Mouse (Mus musculus): Measurements from ENCODE around the gene Cd163l1.

Gene Cd163l1

DNA sequence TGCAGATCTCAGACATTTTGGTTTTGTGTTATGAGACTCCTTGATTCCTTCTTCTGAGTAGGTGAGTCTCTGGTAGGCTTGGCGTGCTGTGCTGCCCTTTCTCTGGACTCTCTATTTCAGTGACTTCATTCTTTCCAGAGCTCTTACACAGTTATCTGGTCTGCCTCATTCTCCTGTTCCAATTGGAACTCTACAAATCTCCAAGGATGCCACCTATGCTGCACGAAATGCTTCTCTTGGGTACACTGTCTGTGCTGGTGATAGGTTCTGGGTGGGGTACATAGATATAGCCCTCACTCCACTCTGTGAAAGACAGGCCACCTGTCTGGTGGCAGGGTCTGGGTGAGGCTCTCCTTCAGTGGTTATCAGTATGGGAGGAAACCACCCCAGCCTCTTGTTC, at the start of gene Cd163l1:
Gene Cd163l1, plus strand, starts transcription at position 301 of the 400 bp plus-strand sequence.
- no peak for DNase-seq

DNA sequence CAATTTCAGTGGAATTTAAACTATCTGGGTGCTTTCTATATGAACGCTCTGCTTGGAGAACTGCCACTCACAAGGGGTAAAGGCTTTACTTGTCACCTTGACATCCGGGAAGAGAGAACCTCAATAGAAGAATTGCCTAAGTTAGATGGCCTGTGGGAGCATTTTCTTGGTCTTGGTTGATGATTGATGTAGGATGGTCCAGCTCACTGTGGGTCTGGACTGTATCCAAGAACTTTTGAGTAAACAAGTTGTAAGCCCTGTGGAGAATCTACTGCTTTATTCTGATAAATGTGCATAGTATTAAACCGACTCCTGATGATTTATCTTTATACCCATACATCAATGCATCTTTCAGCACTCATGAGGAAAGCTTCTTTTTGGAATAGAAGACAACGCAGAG, 48.7 kb upstream of the Cd163l1 start:
- DNase-seq: no peak

DNA sequence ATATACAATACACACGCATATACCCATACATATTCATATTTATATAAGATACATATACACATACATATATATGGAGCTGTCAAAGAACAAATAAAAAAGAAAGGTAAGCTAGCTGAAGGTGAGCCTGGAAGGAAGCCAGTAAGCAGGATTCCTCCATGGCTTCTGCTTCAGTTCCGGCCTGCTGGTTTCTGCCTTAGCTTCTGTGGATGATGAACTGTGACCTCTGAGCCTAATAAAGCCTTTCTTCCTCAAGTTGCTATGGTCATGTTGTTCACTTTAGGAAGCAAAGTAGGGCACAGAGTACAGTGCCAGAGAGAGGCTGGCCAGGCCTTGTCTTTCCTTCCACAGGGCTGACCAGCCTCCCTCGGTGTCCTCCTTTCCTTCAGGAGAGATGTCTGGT, 47.2 kb upstream of the Cd163l1 start:
- no peak for DNase-seq

DNA sequence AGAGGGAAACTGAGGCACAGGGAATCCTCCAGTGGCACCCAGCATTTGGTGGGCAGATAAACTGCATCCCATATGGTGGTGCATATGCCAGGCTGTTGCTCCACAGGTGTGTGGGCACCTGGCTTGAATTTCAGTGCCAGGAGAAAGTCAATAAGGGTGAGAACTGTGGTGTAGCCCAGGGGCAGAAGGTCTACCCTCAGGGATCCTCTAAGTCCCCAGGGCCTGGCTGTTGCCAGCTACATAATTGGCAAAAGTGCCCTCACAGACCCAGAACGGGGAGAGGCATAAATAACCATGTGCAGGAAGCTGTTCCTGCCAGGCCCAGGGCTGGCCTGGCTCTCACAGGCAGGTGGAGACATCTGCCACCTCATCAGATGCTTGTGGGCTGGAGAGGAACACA, 45.1 kb upstream of the Cd163l1 start, which contains the start of gene Olfr523:
Gene Olfr523, plus strand, starts transcription at position 282 of the 400 bp plus-strand sequence.
- no peak for DNase-seq

DNA sequence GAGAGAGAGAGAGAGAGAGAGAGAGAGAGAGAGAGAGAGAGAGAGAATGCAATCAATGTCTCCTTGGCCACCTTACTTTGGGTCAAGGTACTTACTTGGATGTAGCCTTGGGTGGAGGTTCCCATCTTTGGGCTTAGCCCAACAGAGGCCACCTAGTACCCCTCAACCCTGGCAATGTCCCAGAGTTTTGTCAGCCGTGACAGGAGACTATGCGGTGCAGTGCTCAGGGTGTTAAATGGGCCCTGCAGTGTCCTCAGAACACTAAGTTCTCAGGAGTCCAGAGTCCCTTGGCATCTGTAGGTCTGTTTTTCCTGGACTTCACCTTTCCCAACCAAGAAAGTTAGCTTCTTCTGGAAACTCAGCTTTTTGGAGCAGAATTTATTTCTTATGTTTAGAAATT, 38.9 kb upstream of the Cd163l1 start:
- no peak for DNase-seq

DNA sequence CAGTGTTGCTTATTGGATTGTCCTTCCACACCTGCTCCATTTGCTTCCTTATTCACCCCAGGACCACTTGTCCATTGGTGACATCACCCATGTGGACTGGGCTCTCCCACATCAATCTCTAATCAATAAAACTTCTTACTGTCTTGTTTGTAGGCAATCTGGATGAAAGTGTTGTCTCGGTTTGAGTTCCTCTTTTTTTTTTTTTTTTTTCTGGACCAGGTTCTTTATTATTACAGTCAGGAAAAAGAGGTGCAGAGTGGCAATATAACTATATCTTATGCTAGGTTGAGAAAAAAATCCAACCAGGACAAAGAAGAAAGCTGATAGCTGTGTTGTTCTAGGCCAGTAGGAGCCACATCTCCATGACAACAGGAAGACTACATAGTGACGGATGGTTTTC, 37.4 kb upstream of the Cd163l1 start:
- no peak for DNase-seq

DNA sequence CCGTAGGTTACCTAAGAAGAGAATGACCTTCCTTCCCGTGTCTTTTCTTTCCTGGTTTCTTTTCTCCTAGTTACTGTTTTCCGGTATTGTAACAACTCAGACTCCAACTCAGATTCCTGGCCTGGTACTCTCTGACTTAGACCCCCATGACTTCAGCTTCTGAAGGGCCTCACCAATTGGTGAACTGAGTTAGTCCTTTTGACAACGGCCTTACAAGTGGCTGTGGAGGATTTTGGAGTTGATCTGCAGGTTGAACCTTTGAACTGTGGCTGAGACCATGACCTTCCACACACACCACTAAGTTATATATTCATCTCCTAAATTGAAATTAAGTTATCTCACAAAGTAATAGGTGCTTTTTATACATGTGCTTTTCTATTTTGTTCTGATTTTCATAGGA, 33.9 kb upstream of the Cd163l1 start:
- DNase-seq: no peak

DNA sequence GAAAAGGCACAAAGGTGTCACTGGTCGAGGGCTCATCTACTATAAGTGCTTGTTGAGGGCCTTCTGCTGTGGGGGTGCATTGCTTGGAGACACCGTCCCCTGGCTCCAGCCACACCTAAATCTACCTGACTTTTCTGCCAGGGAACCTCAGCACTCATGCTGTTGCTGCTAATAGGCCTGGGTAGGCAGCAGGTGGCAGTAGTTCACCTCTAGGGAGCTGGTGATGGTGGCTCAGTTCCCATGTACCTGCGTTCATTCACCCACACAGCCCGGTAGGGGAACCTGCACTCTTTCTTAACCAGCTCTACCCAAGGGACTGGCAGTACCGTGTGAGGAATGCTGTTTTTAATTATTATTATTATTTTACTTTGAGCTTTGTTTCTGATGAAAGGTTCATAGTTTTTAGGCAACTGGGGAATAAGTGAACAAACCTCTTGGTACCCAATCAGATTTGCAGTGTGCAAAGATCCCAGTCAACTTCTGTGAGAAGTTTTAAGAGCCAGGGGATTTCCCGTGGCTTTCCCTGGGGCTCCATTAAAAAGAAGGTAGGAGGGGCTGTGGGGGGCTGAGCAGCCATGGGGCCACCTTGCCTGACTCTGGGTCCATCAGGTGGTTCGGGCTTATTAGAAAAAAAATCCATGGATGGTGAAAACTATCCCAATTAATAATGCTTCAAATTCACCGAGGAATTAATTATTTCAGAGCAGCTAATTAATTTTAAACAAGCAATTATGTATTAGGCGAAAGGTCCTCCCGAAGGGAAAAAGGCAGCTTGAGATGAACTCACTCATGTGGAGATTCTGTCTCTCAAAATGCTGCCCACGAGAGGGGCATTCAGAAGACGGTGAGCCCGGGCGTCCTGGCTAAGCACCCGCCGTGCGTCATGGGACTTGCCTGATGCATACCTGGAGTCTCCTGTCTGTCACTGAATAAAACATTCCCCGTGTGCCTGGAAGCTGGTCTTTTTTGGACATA, 31.1 kb upstream of the Cd163l1 start:
- no peak for DNase-seq

DNA sequence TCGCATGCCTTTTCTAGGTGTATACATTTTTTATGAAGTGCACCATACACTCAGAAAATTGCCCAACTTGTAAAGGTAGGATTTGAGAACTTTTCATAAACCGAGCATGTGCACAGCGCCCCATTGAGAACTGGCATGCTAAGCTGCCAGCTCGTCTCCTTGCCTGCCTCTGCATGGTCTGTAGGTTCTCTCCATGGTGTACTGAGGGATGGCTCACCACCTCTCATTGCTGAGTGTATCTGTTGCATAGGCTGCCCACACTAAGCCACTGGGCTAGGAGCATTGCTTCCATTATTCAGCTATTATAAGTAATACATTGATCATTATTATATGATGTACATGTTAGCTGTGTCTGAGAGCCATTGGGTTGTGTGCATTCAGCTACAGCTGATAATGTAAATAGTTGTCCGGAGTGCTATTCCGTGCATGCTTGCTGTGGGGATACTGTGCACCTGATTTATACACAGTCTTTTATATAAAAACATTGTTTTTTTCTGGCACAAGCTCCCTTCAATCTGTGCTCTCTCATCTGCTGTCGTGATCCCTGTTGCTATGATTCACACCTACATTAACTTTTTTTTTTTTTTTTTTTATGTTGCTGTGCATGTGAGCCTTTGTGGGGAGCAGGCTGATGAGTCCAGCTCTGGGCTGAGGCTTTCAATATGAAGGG, 30.2 kb upstream of the Cd163l1 start:
- DNase-seq: no peak

DNA sequence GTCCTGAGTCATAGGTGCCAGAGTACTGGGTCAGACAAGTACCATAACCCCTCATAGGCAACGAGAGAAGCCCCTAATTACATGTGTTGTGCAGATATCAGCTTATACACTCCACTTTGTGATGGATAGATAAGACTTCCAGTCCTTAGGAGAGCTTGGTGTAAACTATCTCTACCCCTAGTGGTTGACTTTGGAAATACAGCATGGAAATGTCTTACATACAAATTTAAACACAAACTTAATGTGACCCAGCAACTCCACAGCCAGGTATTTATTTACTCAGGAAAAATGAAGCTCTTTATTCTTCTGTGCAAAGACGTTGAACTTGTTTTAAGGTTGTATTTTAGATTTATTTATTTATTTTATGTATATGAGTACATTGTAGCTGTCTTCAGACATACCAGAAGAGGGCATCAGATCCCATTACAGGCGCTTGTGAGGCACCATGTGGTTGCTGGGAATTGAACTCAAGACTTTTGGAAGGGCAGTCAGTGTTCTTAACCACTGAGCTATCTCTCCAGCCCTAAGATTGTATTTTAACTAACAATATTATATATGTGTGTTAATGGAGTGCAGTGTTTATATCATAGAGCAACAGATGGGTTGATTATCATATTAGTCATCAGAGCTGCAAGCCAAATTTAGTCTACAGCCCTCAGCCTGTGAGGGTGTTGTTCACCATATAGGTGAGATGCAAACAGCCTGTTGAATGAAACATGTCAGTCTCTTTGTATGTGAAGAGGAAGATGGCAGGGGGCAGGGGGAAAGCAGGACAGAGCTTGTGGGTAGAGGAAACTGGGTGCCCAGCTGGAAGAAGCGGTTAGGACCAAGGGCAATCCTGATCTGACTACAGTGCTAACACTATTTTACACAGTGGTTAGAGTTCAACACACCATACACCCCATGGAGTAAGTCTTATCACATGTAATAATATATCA, 29.4 kb upstream of the Cd163l1 start:
- DNase-seq: peak; percentile 59

DNA sequence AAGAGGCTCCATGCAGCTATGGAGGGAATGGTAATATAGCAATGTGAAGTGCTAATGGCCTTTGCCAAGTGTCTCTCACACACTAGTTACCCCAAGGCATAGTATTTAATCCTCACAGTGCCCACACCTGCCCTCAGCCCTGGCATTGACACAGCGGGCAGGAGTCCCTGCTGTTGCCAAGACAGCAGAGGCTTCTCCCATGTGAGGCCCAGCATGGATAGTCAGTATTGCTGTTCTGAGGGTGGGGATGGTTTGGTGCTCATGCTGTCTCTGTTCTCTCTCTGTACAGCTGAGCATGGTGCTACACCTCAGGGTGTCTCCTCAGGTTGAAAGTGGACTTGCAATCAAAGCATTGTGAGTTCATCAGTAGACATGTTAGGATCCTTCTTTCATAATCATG, 27.6 kb upstream of the Cd163l1 start:
- no peak for DNase-seq

DNA sequence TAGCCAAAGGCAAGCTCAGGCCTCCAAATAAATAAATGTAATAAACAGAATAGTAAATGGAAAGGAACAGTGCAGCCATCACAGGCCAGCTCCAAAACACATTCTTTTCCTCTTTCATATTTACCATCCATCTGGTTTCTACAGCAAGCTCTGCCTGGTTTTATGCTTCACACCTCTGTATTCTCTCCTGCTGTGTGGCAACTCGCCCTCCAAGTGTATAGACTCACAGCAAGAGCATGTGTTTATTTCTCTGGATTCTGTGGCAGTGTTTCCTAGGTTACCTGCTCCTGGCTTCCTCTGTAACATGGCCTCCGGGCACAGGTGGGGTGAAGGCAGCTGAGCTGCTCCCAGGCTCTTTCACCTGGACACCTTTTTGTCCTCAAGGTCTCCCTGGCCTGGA, 25.6 kb upstream of the Cd163l1 start:
- no peak for DNase-seq

DNA sequence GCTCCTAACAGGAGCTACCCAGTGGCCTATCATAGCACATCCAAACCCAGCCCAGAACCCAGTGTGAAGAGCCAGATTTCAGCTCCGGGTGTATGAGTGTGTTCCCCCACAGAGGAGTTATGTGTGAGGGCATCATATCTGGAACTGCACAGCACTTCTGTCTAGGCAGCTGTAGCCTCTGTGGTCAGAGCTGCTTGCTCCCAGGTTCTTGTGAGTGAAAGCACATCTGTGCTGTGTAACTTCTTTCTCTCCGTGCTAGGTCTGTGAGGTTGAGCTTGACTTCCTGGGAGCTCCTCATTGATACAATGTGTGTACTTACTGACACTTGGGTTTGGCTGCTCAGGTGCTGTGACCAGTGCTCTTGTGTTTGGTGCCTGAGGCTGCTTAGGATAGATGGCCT, 25.2 kb upstream of the Cd163l1 start:
- no peak for DNase-seq

DNA sequence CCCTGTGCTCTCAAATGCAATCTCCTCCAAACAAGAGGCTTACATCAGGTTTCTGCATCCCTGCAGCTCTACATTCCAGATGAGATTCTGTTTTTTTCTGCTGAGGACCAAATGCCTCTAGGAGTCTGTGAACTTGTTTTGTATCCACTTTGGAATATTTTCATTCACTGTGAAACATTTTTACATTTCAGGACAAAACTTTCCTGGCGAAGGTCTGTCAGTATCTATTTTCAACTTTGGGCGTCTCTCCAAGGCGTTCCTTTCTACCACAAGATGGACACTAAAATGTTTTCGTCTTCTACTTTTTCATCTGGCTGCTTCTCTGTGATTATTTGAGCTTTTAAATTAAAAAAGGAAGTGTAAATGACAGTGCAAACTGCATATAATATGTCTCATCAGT, 24.0 kb upstream of the Cd163l1 start:
- no peak for DNase-seq

DNA sequence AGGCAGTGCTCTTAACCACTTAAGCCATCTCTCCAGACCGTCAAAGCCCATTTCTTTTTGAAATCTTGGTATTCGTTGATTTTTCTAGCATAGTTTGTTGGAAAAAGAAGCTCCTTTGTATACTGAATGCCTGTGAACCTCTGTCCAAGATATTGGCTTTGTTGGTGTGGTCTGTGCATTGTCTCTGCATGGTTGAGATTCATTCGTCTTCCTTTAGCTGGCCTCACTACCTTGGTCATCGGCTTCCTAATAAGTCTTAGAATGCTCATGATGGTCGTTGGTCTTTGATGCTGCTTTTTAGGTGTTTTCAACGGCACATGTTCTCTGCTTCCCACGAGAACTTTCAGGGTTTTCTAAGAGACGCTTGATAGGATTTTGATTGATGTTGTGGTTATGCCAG, 22.1 kb upstream of the Cd163l1 start:
- no peak for DNase-seq

DNA sequence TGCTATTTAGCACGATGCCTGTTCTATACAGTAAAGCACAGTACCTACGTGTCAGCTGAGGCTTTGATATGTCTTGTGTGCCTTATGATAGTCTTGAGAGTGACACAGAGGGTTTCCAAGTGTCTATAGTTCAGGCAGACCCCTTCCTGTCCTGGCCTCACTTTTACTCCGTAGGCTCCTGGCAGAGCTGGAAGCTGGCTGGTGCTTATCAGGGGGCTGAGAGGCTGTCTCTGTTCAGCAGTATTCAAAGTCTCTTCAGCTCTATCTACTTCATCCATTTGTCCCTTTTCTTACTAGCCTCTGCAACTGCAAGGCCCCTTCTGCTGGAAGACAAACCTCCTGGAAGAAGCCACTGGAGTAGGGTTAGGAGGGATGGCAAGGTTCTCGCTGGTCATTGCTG, 17.0 kb upstream of the Cd163l1 start:
- no peak for DNase-seq

DNA sequence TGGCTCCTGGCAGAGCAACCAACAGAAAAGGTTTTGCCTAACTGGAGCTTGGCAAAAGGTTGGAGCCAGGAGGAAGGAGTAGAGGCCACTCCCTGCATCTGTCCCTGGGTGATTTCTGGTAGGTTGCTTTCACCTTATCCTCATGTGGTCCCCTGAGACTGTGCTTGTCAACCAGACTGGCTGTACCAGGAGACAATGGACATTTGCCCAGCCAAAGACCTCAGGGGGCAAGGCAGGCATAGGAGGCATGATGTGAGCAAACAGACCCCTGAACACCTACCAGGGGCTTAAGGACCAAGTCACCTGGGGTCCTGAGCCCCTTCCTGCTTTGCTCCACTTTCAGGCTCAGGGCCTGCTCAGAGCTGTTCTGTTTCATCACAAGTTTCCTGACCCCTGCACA, 12.2 kb upstream of the Cd163l1 start, which contains the start of gene Olfr524:
Gene Olfr524, minus strand, starts transcription at position 101 of the 400 bp plus-strand sequence.
- DNase-seq: no peak

DNA sequence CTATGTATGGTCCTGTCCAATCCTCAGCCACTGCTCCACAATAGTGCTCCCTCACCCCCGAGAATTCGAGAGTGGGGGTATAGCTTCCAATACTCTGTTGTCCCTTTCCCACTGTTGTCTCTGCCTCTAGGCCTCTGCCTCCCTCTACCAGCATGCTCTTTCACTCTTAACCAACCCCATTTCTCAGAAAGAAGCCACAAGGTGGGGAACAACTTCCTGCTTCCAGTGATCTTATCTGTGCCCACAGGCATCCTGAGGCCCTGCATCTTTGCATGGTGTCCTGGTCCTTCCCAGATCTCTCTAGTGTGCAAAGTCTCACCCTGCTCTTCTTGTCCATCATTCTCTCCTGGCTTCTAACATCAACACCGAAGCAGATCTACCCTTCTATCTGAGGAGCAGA, 11.2 kb upstream of the Cd163l1 start:
- DNase-seq: no peak

DNA sequence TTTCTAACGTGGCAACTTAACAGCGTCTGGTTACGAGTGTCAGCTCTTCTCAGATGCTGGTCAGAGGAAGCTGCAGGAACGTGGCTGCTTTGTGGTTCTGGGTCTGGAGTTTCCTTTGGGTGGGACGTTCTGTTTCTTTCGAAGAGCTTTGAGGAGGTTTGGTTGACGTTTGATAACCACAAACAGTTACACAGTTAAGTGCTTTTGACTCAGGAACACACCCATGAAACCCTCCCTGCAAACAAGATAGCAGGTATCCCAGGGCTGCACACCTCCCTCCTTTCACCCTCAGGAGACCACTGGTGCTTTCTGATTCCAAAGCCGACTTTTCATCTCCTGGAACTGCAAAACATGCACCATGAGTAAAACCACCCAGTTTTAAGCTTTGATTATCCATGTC, 9.9 kb upstream of the Cd163l1 start:
- DNase-seq: no peak

DNA sequence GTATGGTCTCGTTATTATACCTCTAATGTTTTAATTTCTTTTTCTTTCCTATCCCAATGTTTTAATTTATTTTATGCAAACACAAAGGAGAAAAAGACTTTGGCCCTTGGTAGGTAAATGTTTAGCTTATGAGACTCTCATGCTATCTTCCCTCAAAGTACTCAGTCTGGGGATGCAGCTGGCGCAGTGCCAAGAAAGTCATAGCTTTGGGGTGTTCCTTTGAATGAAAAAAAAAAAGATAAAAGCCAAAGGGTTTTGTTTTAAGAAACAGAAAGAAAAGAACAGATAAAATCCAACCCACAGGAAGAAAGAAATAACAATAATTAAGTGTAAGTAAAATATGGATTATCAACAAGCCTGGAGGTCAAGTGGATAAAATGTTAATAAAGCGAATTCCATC, 9.4 kb upstream of the Cd163l1 start:
- no peak for DNase-seq

DNA sequence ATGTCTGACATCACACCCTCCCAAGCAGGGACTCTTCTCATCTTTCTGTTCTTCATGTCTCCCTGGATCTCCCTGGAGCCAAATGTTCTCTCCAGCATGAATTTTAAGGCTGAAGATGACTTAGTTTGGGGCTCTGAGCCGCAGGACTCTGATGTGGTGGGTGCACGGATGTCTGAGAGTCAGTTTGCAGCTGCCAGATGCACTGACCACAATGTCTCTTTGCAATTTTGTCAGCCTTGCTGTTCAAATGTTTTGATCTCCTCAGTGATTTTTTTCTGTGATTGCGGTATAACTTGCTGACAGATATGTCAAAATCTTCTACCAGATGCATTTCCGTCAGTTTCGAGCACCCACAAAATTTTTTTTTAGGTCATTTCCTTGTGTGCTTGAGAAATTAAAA, 4.2 kb upstream of the Cd163l1 start:
- no peak for DNase-seq

DNA sequence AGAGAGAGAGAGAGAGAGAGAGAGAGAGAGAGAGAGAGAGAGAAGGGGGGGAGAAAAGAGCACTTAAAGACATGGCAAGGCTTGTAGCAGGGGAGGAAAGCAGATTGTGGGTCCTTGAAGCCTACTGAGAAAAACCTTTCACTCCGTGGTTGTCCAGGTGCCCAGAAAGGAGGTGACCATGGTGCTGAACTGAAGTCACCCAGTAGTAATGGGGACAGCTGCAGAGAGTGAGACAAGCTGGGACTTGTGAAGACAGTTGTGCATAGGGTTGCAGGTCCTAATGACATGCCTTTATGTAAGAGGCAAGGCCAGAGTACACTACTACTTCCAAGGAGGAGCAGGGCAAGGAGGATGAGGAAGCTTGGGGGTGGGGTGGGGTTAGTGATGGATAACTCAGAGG, 1.2 kb downstream of the Cd163l1 start:
- no peak for DNase-seq

DNA sequence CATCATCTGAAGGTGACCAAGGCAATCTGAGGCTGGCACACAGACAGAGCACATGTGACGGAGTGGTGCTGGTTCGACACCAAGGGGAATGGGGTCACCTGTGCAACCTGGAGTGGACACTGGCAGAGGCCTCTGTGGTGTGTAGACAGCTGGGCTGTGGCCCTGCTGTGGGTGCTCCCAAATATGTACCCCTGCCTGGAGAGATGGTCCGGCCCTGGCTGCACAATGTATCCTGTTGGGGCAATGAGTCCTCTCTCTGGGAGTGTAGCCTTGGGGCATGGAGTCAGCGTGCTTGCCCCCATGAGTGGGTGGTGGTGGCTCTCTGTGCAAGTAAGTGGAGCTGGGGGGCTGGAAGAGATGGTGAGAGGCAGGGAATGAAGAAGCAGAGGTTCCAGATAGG, 2.3 kb downstream of the Cd163l1 start:
- no peak for DNase-seq

All from retina, postnatal 1 day (tissue).